Mouse (Mus musculus) forebrain, embryonic 15.5 days (tissue): Measurements from ENCODE around the gene Srd5a3. TPM values are rescaled to one million over a fixed set of nuclear protein-coding genes. Genes with fewer than 3 reads are reported as not detected.
A peak's percentile ranks its signal among the peaks of the same experiment; 100 is the strongest.

Experiments
- ATAC-seq: fragments of 200-750 bp; cut with Nextera tagmentation; replicated peaks from 2 replicates; pipeline ENCODE4 v1.8.0; 2017; ENCODE audit warnings: mild to moderate bottlenecking, moderate TSS enrichment, moderate library complexity
- H3K27ac ChIP-seq: fragments of 300-500 bp; sonication (generic); replicated peaks from 2 replicates; pipeline ENCODE4 v1.5.1; 2015; ENCODE audit warnings: mild to moderate bottlenecking, inconsistent platforms
- H3K27me3 ChIP-seq: fragments of 300-500 bp; sonication (generic); 2 replicates; pipeline ENCODE4 v1.6.1; 2015; ENCODE audit warnings: inconsistent platforms
- H3K36me3 ChIP-seq: fragments of 300-500 bp; sonication (generic); 2 replicates; pipeline ENCODE4 v1.6.1; 2015; ENCODE audit warnings: mild to moderate bottlenecking, inconsistent platforms
- H3K4me1 ChIP-seq: fragments of 300-500 bp; sonication (generic); 2 replicates; pipeline ENCODE4 v1.6.1; 2015; ENCODE audit warnings: inconsistent platforms
- H3K4me2 ChIP-seq: fragments of 300-500 bp; sonication (generic); replicated peaks from 2 replicates; pipeline ENCODE4 v1.6.1; 2015; ENCODE audit warnings: mild to moderate bottlenecking, inconsistent platforms
- H3K4me3 ChIP-seq: fragments of 300-500 bp; sonication (generic); 2 replicates; pipeline ENCODE4 v1.5.1; 2015; ENCODE audit warnings: mild to moderate bottlenecking, inconsistent platforms
- H3K9ac ChIP-seq: fragments of 300-500 bp; sonication (generic); replicated peaks from 2 replicates; pipeline ENCODE4 v1.6.1; 2015; ENCODE audit warnings: mild to moderate bottlenecking, inconsistent platforms
- H3K9me3 ChIP-seq: fragments of 300-500 bp; sonication (generic); 2 replicates; pipeline ENCODE4 v1.6.1; 2016; ENCODE audit warnings: inconsistent platforms
- WGBS: fragments of 180-500 bp; shearing (Covaris S2); methylation state at CpG from one replicate; pipeline ENCODE4 v1.1.7; 2015; ENCODE audit warnings: mixed read lengths; 5-methylcytosine and 5-hydroxymethylcytosine counted together
- polyA plus RNA-seq: library from polyadenylated mRNA; unstranded; fragments of >200 nt; fragmentation: Nextera tagmentation; extraction: Ambion mirVana; gene quantifications from 2 replicates; pipeline ENCODE4 v1.2.1, GENCODE M21; 2015

Srd5a3 gene
- polyA plus RNA-seq, 1 experiment from 2014 or later, result 15.6 TPM

- Histone ChIP-seq H3K9ac (no peak overlapping the region), H3K4me2 (no peak overlapping the region), H3K27ac (no peak overlapping the region), H3K4me3 (no peak overlapping the region), H3K27me3 (no peaks in the 10 kb centered on the region), H3K9me3 (no peaks in the 10 kb centered on the region), H3K4me1 (peaks cover 8% of the 10 kb centered on the region), H3K36me3 (no peaks in the 10 kb centered on the region)
- 83% methylated on average over 5 of the region's 5 CpGs for WGBS
- no peak for ATAC-seq
Measured at GRCm38 (mm10) chr5:76179791-76180190, 39.7 kb downstream of the Srd5a3 start.

- Histone ChIP-seq H3K4me3 (no peak overlapping the region), H3K9me3 (no peaks in the 10 kb centered on the region), H3K4me1 (peaks cover 19% of the 10 kb centered on the region), H3K36me3 (no peaks in the 10 kb centered on the region), H3K27ac (no peak overlapping the region), H3K4me2 (no peak overlapping the region), H3K27me3 (no peaks in the 10 kb centered on the region), H3K9ac (no peak overlapping the region)
- ATAC-seq, result no peak
- WGBS, result 59% methylated on average over 3 of the region's 3 CpGs
Measured at GRCm38 (mm10) chr5:76182326-76182725, 42.3 kb downstream of the Srd5a3 start.

GRCm38 (mm10) chr5:76183043-76183749 lies 43.1 kb downstream of the Srd5a3 start:
- no peak for ATAC-seq
- WGBS, result 40% methylated on average over 17 of the region's 17 CpGs
- Histone ChIP-seq H3K27ac (peak overlapping the region; percentile 96), H3K4me1 (peaks cover 24% of the 10 kb centered on the region), H3K36me3 (no peaks in the 10 kb centered on the region), H3K9me3 (no peaks in the 10 kb centered on the region), H3K9ac (peak overlapping the region; percentile 93), H3K27me3 (no peaks in the 10 kb centered on the region), H3K4me2 (peak overlapping the region; percentile 74), H3K4me3 (peak overlapping the region; percentile 97)

- ATAC-seq, result peak; percentile 99
- Histone ChIP-seq H3K4me3 (peak within 1 kb of the TSS; percentile 97), H3K27ac (peak within 1 kb of the TSS; percentile 96), H3K9me3 (no peaks in the 10 kb centered on the region), H3K4me2 (peak within 1 kb of the TSS; percentile 74), H3K27me3 (no peaks in the 10 kb centered on the region), H3K36me3 (no peaks in the 10 kb centered on the region), H3K9ac (peak within 1 kb of the TSS; percentile 93), H3K4me1 (peaks cover 24% of the 10 kb centered on the region)
- 0% methylated on average over 47 of the region's 62 CpGs for WGBS
Measured at GRCm38 (mm10) chr5:76183750-76184261, 43.7 kb downstream of the Srd5a3 start, which contains the start of gene Tmem165. TSS of gene Tmem165 (plus strand) at chr5:76183880.

- Histone ChIP-seq H3K36me3 (no peaks in the 10 kb centered on the region), H3K4me2 (peak overlapping the region; percentile 74), H3K27ac (peak overlapping the region; percentile 96), H3K27me3 (no peaks in the 10 kb centered on the region), H3K9me3 (no peaks in the 10 kb centered on the region), H3K4me3 (peak overlapping the region; percentile 97), H3K9ac (peak overlapping the region; percentile 93), H3K4me1 (peaks cover 27% of the 10 kb centered on the region)
- WGBS, result 4% methylated on average over 37 of the region's 38 CpGs
- ATAC-seq, result peak; percentile 91
Measured at GRCm38 (mm10) chr5:76184286-76185080, 44.4 kb downstream of the Srd5a3 start.

GRCm38 (mm10) chr5:76187885-76188284 lies 47.8 kb downstream of the Srd5a3 start:
- Histone ChIP-seq H3K27me3 (no peaks in the 10 kb centered on the region), H3K9ac (no peak overlapping the region), H3K4me1 (peaks cover 27% of the 10 kb centered on the region), H3K9me3 (no peaks in the 10 kb centered on the region), H3K27ac (no peak overlapping the region), H3K36me3 (no peaks in the 10 kb centered on the region), H3K4me2 (no peak overlapping the region), H3K4me3 (no peak overlapping the region)
- no peak for ATAC-seq
- WGBS, result 89% methylated on average over 5 of the region's 5 CpGs

GRCm38 (mm10) chr5:76190609-76191008 lies 50.5 kb downstream of the Srd5a3 start:
- WGBS, result 92% methylated on average over 4 of the region's 4 CpGs
- Histone ChIP-seq H3K4me1 (peaks cover 11% of the 10 kb centered on the region), H3K27ac (no peak overlapping the region), H3K4me3 (no peak overlapping the region), H3K4me2 (no peak overlapping the region), H3K27me3 (no peaks in the 10 kb centered on the region), H3K9me3 (no peaks in the 10 kb centered on the region), H3K36me3 (peaks cover 2% of the 10 kb centered on the region; the same call in 1 of the 2 replicates), H3K9ac (no peak overlapping the region)
- ATAC-seq, result no peak

- H3K4me2 ChIP-seq, result no peak overlapping the region
- H3K9me3 ChIP-seq, result no peaks in the 10 kb centered on the region
- peaks cover 3% of the 10 kb centered on the region; the same call in 1 of the 2 replicates for H3K36me3 ChIP-seq
- H3K4me3 ChIP-seq, result no peak overlapping the region
- H3K4me1 ChIP-seq, result 0 out of 2 replicates have a peak, but pooled peaks cover 3% of the 10 kb centered on the region
- H3K9ac ChIP-seq, result no peak overlapping the region
- H3K27me3 ChIP-seq, result no peaks in the 10 kb centered on the region
- ATAC-seq, result no peak
- no peak overlapping the region for H3K27ac ChIP-seq
Measured at GRCm38 (mm10) chr5:76193075-76193474, 53.0 kb downstream of the Srd5a3 start.

- no peaks in the 10 kb centered on the region for H3K9me3 ChIP-seq
- no peak for ATAC-seq
- 88% methylated on average over 6 of the region's 6 CpGs for WGBS
- H3K9ac ChIP-seq, result no peak overlapping the region
- 0 out of 2 replicates have a peak, but pooled peaks cover under 1% of the 10 kb centered on the region for H3K4me1 ChIP-seq
- H3K4me3 ChIP-seq, result no peak overlapping the region
- no peaks in the 10 kb centered on the region for H3K27me3 ChIP-seq
- H3K4me2 ChIP-seq, result no peak overlapping the region
- no peak overlapping the region for H3K27ac ChIP-seq
- H3K36me3 ChIP-seq, result peaks cover 3% of the 10 kb centered on the region; the same call in 1 of the 2 replicates
Measured at GRCm38 (mm10) chr5:76194377-76194945, 54.4 kb downstream of the Srd5a3 start.

GRCm38 (mm10) chr5:76199346-76199745 lies 59.3 kb downstream of the Srd5a3 start:
- H3K4me2 ChIP-seq, result no peak overlapping the region
- H3K27me3 ChIP-seq, result no peaks in the 10 kb centered on the region
- no peaks in the 10 kb centered on the region for H3K4me1 ChIP-seq
- peaks cover 27% of the 10 kb centered on the region for H3K36me3 ChIP-seq
- no peak overlapping the region for H3K9ac ChIP-seq
- H3K9me3 ChIP-seq, result no peaks in the 10 kb centered on the region
- H3K4me3 ChIP-seq, result no peak overlapping the region
- 96% methylated on average over 13 of the region's 13 CpGs for WGBS
- no peak overlapping the region for H3K27ac ChIP-seq
- ATAC-seq, result no peak

GRCm38 (mm10) chr5:76203171-76203570 lies 63.1 kb downstream of the Srd5a3 start:
- Histone ChIP-seq H3K27me3 (no peaks in the 10 kb centered on the region), H3K9me3 (no peaks in the 10 kb centered on the region), H3K36me3 (peaks cover 55% of the 10 kb centered on the region), H3K4me2 (no peak overlapping the region), H3K4me3 (no peak overlapping the region), H3K4me1 (no peaks in the 10 kb centered on the region), H3K9ac (no peak overlapping the region), H3K27ac (no peak overlapping the region)
- 97% methylated on average over 3 of the region's 3 CpGs for WGBS
- no peak for ATAC-seq
